Mouse (Mus musculus): ENCODE data around the gene Dact2. TPM values are rescaled to one million over a fixed set of nuclear protein-coding genes. Genes with fewer than 3 reads are reported as not detected.

Dact2 gene
- total RNA-seq, 4 experiments from 2014 or later, result 76.6 to 98.0 (median 87.1) TPM

GRCm38 (mm10) chr17:14213976-14214529, 9.9 kb upstream of the Dact2 start:
- DNase-seq (ENCODE audit: low spot score in 2 of 2), result no peak

- no peak for DNase-seq (ENCODE audit: low spot score in 2 of 2)
Observed at GRCm38 (mm10) chr17:14212796-14213195, 8.7 kb upstream of the Dact2 start.

DNA sequence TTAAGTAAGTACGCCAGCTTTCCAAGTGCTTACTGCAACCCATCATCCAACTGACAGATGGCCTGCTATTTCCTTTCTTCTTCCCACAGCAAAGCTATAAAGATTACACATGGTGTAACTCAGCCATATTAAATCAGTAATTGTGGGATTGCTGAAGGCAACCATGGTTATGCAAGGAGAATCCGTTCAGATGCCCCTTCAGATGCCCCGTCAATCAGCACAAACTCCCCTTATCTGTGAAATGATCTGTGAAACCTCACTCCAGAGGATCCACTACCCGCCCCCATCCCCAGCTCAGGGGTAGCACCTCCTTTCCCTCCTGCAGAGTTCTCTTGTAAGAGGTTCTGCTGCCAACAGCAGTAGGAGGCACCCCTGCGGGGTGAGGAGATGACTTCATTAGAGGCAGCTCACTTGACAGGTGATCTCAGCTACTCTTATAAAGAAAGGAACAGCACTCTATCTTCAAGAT, 3.0 kb upstream of the Dact2 start:
- DNase-seq (ENCODE audit: low spot score in 2 of 2), result peak; percentile 34 to 63

GRCm38 (mm10) chr17:14206062-14206461, 2.0 kb upstream of the Dact2 start:
- peak; percentile 47 to 50 for DNase-seq (ENCODE audit: low spot score in 2 of 2)

DNA sequence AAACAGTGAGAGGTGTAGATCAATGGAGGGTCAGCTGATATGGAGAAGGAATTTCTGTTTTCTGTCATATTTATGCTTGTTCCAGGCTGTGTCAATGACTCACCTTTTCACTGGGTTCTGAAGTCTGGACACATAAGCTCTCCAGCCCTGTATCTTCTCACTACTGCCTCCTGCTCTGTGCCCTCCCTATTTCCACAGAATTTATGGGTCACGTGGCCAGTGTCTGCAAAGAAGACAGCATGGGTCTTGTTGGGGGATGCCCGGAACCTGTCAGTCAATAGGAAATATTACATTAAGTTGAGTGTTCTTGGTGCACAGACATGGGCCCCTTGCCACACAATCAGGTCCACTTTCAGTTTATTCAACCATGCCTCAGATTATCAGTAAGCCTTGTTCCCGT, 1.1 kb upstream of the Dact2 start:
- no peak for DNase-seq (ENCODE audit: low spot score in 2 of 2)

DNA sequence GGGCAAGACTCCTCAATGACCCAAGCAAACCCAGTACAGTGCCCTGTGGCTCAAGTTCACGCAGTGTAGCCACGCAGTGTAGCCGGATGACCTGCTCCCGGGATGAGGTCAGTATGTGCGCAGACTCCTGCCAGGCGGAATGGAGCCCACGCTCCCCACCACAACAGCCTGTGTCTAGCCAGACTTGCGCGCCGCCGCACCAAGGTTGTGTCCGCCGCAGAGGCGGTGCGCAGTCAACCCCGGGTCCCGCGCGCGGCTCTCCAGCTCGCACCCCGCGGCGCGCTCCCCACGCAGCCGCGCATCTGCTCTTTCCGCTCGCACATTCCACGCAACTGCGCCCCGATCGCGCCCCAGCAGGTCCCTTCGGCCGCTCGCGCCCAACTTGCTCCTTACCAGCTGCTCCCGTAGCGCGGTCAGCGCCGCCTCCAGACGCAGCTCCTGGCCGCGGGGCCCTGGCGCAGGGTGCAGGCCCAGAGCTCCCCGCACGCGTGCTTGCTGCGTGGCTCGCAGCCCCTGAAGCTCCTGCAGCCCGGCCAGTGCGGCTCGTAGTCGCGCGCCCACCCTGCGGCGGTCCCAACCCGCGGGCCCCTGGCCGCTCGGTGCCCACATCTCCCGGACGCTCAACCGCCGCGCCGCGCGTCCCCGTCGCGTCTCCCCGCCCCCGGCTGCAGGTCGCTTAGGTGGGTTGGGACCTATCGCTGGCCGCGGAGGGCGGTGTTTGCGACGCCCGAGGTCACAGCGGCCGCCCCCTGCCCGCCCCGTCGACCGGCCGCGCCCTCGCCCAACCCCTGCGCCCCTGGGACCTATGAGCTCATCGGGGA, 773 bp downstream of the Dact2 start:
- DNase-seq (ENCODE audit: low spot score in 2 of 2), result peak; percentile 50 to 55

DNA sequence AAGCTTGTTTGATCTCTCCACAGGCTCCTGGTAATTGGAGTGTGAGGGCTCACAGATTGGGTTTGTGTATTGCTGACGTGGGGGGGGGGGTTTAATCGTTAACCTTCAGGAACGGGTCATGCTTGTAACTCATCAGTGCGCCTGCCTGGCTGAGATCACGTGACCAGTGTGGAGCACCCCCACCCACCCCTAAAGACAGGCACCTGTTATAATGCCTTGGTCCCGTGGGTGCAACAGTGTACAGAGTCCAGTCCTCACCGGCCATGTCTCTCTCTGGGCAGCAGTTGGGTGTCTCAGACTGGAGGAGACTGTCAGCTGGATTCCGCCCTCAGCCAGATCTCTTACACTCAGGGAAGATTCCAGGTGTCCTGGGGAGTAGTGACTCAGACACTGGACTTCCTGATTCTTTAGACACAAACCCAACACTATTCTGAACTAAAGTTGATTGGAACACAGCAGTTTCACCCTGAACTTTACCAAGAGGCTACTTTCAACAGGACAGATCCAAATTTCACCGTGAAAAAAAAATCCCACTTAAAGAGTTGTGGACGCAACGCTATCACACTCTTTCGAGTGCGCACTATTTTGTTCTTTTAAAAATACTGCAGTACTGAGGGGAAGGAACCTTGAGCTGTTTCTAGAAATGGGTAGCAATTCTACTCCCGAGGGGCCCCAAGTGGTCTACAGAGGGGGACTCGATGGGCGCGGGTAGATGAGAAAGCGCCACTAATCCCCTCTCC, 1.6 kb downstream of the Dact2 start:
- peak in 1 of 2 experiments; percentile 48 for DNase-seq (ENCODE audit: low spot score in 2 of 2)

- peak in 1 of 2 experiments; percentile 47 for DNase-seq (ENCODE audit: low spot score in 2 of 2)
Observed at GRCm38 (mm10) chr17:14201281-14201787, 2.8 kb downstream of the Dact2 start.

GRCm38 (mm10) chr17:14200206-14200605, 3.9 kb downstream of the Dact2 start:
- no peak for DNase-seq (ENCODE audit: low spot score in 2 of 2)

- no peak for DNase-seq (ENCODE audit: low spot score in 2 of 2)
Observed at GRCm38 (mm10) chr17:14199621-14200020, 4.5 kb downstream of the Dact2 start.

DNA sequence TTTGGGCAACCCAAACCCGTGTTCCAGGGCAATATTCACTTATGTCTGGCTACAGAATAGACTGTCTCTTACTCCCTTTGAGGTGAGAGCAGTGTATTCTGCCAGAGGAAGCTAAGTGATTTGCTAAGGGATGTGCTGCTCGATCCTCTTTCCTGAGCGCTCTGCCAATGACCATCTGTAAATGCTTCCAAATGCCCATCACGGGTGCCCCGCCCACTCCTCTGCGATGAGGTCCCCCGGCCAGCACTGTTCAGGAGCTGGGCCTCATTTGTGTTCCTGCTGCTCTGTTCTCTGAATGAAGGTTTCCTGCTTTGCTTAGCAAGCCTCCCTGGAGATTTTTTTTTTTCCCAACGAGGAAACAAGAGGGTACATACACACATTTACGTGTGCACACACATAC, 11.2 kb downstream of the Dact2 start:
- DNase-seq (ENCODE audit: low spot score in 2 of 2), result no peak

- DNase-seq (ENCODE audit: low spot score in 2 of 2), result no peak
Observed at GRCm38 (mm10) chr17:14192432-14192831, 11.7 kb downstream of the Dact2 start.

GRCm38 (mm10) chr17:14188455-14188854, 15.6 kb downstream of the Dact2 start:
- no peak for DNase-seq (ENCODE audit: low spot score in 2 of 2)

DNA sequence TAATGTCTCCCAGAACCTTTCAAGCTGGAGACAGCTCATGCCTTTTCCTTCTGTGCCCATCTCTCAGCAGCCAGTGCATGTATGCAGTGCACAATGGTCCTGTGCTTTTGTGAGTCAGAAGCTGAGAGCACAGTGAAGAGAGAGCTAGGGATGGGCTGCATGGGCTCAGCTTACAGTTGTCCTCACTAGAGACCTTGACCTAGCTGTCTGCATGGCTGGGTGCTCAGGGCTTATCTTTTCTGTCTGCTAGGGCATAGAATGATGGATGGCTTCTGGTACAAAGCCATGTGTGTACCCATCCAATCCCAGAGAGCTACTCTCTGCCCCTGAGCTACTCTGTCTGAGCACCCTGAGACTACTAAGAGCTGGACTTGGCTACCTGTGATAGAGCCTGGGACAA, 17.0 kb downstream of the Dact2 start:
- no peak for DNase-seq (ENCODE audit: low spot score in 2 of 2)

- DNase-seq (ENCODE audit: low spot score in 2 of 2), result no peak
Observed at GRCm38 (mm10) chr17:14186176-14186575, 17.9 kb downstream of the Dact2 start.

DNA sequence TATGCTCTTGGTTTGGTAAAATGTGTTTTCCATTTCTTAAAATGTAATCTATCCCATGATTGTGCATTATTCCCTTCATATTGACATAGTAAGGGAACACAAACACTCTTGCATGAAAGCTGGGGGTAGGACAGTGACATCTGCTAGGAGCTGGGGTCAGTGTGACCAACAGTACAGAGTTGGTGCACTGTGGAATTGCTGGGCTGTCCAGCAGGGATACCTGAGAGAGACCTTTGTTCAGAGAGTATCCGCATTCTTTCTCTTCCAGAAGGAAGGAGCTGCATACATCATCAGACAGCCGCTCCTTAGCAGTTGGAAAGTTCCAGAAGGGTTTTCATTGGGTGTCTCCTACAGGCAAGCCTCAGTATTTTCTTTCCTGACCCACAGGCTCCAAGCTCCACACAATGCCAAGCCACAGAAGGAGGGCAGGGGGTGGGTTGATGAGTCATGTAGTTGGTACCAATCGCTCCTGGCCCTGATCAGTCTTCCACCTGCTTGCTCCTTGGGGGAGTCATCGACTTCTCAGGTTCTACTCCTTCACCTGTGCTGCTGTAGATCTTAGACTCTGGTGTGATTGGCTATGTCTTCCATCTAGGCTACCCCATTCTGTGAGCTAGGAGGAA, 19.8 kb downstream of the Dact2 start:
- no peak for DNase-seq (ENCODE audit: low spot score in 2 of 2)

DNA sequence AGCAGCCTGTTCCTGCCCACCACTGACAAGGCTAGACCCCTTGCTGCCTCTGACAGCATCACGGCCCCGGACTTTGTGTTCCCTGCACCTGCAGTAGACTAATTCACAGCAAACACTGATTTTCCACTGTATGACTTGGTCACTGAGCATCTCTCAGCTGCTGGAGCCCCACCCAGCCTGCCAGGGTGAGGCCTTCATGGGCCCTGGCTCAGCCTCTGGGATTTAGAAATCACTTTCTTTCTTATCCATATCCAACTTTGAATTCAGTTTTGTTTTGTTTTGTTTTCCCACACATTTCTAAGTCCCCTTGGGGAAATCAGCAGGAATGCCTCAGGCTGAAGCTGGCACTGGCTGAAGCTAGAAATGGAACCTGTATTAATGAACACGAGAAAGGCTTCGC, 20.4 kb downstream of the Dact2 start:
- DNase-seq (ENCODE audit: low spot score in 2 of 2), result no peak

- DNase-seq (ENCODE audit: low spot score in 2 of 2), result no peak
Observed at GRCm38 (mm10) chr17:14182860-14183259, 21.2 kb downstream of the Dact2 start.

DNA sequence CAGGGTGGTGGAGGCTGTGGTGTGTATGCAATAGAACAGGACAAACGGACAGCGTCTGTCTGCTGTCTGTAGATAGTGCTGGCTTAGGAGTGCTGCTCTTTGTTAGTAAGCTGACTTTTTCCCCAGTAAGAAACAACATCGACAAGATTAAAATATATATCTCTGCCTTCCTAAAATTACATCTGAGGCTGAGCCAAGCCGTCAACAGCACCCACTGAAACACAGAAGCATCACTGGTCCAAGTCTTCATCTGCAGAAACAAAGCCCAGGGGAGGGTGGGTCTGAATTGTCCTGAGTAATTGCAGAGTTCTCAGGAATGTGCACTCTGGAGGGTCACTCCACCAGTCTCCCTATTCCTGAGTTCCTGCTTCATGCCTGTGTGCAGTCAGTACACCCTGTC, 25.2 kb downstream of the Dact2 start:
- DNase-seq (ENCODE audit: low spot score in 2 of 2), result no peak

- no peak for DNase-seq (ENCODE audit: low spot score in 2 of 2)
Observed at GRCm38 (mm10) chr17:14178475-14178874, 25.6 kb downstream of the Dact2 start.

DNA sequence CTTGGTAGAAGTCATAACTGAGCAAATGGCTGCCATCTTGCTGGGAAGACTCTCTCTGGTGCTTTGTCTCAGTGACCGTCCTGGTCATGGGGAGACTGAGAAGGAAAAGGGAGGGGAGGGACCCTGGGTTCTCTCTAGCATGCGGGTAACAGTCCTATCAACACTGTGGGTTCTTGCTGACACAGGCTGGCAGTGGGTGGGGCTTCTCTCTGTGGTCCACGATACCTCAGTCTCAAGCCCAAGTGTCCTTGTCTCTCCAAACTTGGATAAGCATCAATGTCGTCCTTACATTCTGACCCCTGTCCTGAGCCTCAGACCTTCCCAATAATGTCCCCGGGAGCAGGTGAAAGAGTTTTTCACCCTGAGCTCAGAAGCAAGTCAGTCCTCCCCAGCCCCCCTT, 26.1 kb downstream of the Dact2 start:
- no peak for DNase-seq (ENCODE audit: low spot score in 2 of 2)

- DNase-seq (ENCODE audit: low spot score in 2 of 2), result no peak
Observed at GRCm38 (mm10) chr17:14177018-14177417, 27.1 kb downstream of the Dact2 start.

Data from left cerebral cortex, adult 8-10 months (tissue).